Mouse (Mus musculus): ENCODE results near the gene Flt4.

DNA sequence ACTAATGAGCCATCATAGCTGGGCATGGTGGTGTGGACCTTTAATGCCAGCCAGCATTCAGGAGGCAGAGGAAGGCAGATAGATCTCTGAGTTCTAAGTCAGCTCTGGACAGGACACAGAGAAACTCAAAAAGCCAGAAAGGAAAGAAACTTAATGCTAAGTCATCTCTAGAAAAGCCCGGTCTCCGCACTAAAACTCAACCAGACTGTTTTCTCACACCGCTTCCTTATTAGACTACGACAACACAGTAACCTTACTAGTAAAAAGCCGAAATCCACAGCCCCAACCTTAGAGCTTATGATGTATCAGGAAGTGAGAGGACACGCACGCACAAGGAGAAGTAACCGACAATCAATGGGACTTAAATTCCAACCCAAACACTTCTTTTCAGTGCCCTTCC, 93.0 kb downstream of the Flt4 start:
- TF ChIP-seq POLR2A (IDR thresholded peaks at IDR 0.05; ENCODE audit: low read depth, low read length) (no peak), CTCF (IDR thresholded peaks at IDR 0.05; ENCODE audit: borderline replicate concordance, insufficient read depth, low read length) (no peak)

Data from embryonic fibroblast, embryonic 13.5 days (primary cell).